Mouse (Mus musculus): ENCODE measurements around the gene Adam10.

Gene Adam10

GRCm38 (mm10) chr9:70794643-70795438 is 116.0 kb downstream of the Adam10 start:
- DNase-seq, result no peak

GRCm38 (mm10) chr9:70795439-70795757 is 116.6 kb downstream of the Adam10 start:
- no peak for DNase-seq

- DNase-seq, result no peak
Observed at GRCm38 (mm10) chr9:70800588-70801315, 122.0 kb downstream of the Adam10 start.

- no peak for DNase-seq
Observed at GRCm38 (mm10) chr9:70801761-70802160, 123.0 kb downstream of the Adam10 start.

GRCm38 (mm10) chr9:70802816-70803215 is 124.0 kb downstream of the Adam10 start:
- DNase-seq, result no peak

- no peak for DNase-seq
Observed at GRCm38 (mm10) chr9:70806069-70806468, 127.3 kb downstream of the Adam10 start.

- no peak for DNase-seq
Observed at GRCm38 (mm10) chr9:70807714-70808113, 128.9 kb downstream of the Adam10 start.

GRCm38 (mm10) chr9:70812551-70812950 is 133.8 kb downstream of the Adam10 start:
- DNase-seq, result no peak

- no peak for DNase-seq
Observed at GRCm38 (mm10) chr9:70816701-70817305, 138.0 kb downstream of the Adam10 start.

- no peak for DNase-seq
Observed at GRCm38 (mm10) chr9:70817396-70817795, 138.6 kb downstream of the Adam10 start.

GRCm38 (mm10) chr9:70818739-70819138 is 139.9 kb downstream of the Adam10 start:
- DNase-seq, result no peak

- no peak for DNase-seq
Observed at GRCm38 (mm10) chr9:70824103-70824502, 145.3 kb downstream of the Adam10 start.

GRCm38 (mm10) chr9:70827911-70828310 is 149.1 kb downstream of the Adam10 start:
- no peak for DNase-seq
